Mouse (Mus musculus) 416B (cell line): ENCODE results near the gene Iqcf5.
"Not testable (repeated sequence)": the region's sequence is repeated elsewhere in the genome, so short reads cannot be mapped to it uniquely, and the experiment has no call there.

Experiments
- DNase-seq: peaks from one replicate; pipeline ENCODE4 v3.0.0; 2011; ENCODE audit warnings: low read depth

Iqcf5 gene

DNA sequence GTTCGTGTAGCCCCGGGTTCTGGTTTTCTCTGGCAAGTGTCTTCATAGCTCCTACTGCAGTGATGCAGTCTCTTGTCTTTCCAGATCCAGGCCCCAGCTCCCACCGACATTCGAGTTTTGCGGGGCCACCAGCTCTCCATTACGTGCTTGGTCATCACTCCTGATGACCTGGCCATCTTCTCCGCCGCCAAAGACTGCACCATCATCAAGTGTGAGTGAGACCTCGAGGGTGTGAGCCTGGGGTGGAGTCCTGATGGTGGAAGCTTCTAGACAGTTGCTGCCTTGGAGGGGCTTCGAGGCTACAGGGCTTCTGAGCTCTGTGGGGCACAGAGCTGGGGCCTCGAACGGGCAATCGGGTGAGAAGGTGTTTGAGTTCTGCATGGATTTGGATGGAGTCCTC lies 32.7 kb upstream of the Iqcf5 start:
- DNase-seq: no peak

DNA sequence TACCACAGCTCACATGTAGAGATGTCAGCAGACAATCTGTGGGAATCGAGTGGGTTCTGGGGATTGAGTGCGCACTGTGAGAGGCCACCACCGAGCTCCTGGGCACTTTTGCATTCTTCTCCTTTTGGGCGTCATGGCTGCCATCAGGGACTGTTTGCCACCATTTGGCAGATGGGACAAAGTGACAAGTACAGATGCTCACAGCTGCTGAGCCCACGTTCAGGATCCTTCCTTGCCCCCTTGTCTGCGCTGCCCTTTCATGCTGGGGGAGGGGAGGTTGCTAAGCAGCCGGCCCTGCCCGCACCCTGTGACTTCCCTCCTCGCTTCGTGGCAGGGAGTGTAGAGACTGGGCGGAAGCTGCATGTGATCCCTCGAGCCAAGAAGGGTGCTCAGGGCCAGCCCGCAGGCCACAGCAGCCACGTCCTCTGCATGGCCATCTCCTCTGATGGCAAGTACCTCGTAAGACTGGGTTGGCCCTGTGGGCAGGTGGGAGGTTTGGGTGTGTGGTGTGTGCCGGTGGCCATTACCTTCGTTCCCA lies 31.7 kb upstream of the Iqcf5 start:
- DNase-seq: no peak

DNA sequence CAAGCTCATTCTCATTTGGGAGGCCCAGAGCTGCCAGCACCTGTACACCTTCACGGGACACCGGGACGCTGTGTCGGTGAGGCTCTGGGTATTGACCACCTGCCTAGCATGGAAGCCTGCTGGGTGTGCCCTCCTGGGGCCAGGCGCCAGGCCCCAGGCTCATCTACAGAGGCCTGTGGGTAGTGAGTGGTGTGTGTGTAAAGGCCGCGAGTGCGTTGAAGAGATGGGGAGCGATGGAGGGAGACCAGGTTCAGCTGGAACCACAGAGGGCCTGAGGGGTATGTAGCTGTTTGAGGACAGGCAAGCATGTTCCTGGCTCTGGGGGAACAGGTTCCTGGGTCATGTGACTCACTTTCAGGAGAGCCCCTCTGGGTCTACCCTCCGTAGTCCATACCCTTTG lies 31.2 kb upstream of the Iqcf5 start:
- no peak for DNase-seq

DNA sequence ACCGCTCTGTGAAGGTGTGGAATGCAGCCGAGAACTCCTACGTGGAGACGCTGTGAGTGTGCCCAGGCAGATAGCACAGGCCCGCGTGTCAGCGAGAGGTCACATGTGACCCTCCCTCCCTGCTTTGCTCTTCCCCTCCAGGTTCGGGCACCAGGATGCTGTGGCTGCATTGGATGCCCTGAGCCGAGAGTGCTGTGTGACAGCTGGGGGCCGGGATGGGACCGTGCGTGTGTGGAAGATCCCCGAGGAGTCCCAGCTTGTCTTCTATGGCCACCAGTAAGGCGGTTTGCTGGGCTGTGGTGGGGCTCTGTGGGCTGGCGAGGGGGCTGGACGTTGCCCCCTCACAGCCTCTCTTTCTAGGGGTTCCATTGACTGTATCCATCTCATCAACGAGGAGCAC lies 30.8 kb upstream of the Iqcf5 start:
- DNase-seq: no peak

DNA sequence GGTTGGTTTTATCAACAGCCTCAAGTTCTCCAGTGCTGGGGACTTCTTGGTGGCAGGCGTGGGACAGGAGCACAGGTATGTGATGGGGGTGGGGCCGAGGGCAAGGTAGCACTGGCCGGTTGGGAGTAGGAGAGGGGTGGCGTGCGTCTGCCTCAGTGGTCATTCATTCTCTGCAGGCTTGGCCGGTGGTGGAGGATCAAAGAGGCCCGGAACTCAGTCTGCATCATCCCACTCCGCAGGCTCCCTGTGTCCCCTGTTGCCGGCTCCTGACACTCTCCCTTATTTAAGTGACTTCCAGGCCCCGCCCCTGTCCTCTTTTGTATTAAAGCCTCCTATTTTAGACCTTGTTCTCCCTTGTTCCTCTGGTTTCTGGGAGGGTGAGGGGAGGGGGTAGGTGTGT lies 29.3 kb upstream of the Iqcf5 start:
- no peak for DNase-seq

DNA sequence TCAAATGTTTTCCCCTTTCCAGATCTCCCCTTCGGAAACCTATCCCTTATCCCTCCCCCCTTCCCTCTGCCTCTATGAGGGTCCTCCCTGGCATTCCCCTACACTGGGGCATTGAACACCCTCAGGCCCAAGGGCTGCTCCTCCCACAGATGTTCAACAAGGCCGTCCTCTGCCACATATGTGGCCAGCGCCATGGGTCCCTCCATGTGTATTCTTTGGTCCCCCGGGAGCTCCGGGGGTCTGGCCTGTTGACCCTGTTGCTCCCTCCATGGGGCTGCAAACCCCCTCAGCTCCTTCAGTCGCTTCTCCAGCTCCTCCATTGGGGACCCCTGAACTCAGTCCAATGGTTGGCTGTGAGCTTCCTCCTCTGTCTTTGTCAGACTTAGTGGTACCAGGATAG lies 26.8 kb upstream of the Iqcf5 start:
- not testable (repeated sequence) for DNase-seq

DNA sequence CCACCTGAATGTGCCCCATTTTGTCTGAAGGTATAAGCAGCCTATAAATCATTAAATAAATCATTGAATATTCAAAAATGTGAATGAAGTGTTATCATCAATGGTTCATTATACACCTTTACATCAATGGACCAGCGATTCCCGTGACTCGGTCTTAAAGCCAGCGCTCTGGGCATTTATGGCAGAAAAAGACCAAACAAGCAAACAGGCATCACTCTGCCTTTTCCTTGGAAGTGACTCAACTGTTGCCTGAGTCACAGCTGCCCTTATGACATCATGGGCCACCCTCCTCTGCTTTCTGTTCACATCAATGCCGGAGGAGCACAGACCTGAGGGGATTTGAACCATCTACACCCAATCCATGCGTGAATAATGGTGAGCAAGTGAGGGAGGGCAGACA lies 14.7 kb upstream of the Iqcf5 start, which contains the start of gene Iqcf1:
Gene Iqcf1, plus strand, starts transcription at position 301 of the 400 bp plus-strand sequence.
- DNase-seq: peak; percentile 8

DNA sequence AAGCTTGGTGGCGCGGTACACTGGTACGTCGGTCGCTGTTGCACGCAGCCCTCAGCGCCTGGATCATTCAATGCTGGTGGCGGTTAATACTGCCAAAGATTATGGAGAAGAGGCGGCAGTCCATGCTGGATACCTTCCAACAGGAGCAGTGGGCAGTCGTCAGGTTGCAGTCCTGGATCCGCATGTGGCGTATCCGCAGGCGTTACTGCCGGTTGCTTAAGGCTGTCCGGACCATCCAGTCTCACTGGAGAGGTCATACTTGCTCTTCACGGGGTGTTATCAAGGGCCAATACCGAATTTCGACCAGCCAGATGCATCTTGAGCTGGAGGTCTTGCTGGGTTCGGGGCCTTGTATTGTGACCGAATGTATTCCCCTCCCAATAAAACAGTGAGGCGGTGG lies 12.5 kb upstream of the Iqcf5 start:
- DNase-seq: no peak

DNA sequence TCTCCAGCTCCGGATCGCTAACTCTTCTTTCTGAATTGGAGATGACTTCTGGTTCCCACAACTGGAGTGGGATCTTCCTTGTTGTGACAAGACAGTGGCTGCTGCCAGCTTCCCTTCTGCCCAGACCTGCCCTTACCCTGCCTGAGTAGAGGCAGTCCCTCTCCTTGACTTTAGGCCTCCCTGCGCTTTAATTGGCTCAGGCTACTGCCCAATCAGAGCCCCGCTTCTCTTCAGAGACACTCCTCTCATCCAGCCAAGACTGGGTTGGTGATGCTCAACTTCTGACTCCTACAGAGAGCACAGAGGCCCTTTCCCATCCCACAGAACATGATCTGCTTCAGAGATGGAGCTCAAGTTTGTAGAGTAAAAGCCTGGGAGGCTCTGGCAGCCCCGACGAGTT lies 10.1 kb upstream of the Iqcf5 start:
- no peak for DNase-seq

DNA sequence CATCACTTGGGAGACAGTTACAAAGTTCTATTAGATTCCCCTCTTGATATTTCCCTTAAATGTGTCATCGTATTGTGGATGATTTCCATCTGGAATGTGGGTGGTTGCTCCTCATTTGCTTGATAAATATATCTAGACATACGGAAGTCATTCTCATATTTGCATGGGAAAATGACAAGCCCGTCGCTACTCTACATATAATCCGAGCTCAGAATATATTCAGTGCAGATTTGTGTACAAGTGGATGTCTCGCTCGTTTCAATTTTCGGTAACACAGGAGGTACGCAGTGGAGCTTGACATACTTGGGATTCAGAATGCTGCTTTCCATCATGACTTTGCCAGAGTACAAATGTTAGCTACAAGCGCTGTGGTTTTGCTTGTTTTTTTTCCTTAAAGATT lies 5.0 kb upstream of the Iqcf5 start:
- no peak for DNase-seq

DNA sequence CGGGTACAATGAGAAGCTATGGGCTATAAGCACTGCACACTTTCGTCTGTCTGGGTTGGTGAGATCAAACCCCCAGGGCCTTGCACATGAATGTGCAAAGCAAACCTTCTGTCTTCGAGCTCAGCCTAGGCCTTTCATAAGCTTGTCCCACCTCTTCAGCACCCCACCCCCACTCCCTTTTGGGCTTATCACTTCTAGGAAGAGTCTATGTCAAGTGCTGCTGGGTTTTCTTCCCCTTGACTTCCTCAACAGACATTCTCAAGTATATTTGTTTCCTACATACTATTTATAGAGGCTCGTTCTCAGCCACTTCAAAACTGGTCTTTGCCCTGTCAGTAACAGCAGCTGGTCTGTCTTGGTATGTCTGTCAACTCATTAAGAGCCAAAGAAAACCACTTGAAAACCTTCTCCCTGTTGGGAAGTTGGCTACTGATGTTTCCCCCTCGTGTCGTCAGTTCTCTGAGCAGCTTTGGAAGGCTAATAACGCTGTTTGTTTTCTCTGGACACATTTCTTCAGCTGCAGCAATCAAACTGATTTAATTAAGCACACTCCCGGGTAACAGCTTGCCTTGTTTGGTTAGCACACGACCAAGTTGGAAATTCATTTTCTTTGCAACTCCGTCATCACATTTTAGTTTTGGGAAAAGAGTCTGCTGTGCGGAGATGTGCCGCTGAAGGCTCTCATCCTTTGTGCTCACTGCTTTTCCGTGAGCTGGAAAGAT lies 1.5 kb upstream of the Iqcf5 start:
- no peak for DNase-seq

DNA sequence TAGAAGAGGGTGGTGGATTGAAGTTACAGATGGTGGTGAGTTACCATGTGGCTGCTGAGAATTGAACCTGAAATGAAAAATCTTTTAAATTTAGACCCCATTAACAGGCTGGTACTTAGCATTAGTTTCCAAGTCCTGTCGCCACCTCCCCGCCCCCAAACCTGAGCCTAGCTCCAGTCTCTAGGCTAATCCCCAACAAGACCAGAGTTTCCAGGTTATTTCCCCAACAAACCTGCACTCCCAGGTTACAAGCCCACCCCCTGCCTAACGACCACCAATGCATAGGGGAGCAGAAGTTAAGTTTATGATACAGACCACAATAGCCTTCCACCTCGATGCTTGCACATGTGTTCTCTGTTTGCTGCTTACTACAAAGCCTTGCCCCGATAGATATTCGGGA lies 807 bp upstream of the Iqcf5 start:
- no peak for DNase-seq

DNA sequence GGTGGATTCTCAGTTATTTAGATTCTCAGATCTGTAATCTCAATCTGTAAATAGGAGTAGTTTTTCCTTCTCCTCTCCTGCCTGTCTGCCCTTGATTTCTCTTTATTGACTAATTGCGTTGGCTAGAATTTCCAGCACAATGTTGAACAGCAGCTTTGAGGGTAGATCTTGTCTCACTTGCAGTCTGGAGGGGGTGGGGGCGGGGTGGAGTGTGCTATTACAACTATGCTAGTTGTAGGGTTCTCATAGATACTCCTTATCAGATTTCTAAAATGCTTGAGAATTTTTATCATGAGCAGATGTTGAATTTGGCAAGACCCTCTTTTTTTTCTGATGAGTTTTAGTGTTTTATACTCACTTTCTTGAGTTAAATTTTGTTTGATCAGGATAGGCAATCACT lies 5.1 kb downstream of the Iqcf5 start:
- no peak for DNase-seq

DNA sequence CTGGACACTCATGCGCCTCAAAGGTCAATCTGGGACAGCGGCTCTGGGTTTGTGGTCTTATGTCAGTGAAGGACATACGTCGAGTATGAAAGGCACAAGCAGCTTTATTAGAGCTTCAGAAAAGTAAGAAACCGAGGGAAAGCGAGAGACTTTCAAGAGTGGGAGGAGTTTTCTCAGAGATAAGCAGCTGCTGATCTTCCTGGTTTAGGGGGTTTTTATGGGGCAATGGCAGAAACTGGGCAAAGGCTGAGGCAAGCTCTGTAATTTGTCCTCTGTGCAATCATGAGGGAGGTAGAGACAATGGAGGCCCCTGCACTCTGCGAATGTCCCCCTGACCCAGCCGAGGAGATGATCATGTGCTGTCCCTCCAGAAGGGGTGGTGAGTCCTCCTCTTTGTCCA lies 5.5 kb downstream of the Iqcf5 start:
- no peak for DNase-seq

DNA sequence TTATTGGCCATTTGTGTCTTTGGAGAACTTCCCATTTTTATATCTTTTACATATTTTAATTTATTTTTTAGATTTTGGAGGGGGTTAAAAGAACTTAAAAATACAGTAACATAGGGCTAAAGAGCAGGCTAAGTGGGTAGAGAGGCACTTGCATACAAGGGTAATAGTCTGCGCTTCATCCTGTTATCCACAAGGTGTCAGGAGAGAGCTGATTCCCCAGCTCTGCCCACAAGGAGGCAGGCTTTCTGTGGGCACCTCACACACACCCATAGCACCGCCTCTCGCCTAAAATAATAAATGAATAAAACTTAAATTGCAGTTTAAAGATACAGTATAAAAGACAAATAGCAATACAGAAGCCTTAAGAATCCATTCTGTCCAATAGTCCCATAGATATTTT lies 17.5 kb downstream of the Iqcf5 start:
- peak; percentile 77 for DNase-seq

DNA sequence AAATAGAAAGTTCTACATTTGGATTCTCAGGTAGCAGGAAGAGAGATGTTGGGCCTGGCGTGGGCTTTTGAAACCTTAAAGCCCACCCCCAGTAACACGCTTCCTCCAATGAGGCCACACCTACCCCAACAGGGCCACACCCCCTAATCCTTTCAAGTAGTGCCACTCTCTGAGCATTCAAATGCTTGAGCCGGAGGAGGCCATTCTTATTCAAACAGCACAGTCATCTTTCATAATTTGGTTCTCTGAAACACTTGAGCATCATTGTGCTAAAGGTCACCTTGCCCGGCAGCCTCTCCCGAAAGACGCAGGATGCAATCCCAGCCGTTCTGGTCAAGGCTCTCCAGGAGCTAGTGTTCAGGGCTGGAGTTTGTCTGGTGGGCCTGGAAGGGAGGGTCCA lies 19.9 kb downstream of the Iqcf5 start:
- no peak for DNase-seq

DNA sequence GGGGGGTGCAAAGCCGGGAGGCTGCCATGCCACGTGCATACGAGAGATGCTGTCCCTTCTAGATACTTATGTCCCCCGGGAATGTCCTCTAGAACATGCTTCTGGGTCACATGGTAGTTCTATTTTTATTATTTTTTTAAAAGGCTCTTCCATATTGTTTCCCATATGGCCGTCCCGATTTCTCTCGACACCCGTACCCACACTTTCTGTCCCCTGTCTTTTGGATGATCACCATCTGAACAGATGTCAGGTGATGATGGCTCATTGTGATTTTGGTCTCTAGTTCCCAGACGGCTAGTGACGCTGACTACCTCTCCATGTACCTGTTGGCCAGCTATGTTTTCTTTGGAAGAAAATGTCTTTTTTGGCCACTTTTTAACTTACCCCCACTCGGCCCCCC lies 20.6 kb downstream of the Iqcf5 start:
- no peak for DNase-seq

DNA sequence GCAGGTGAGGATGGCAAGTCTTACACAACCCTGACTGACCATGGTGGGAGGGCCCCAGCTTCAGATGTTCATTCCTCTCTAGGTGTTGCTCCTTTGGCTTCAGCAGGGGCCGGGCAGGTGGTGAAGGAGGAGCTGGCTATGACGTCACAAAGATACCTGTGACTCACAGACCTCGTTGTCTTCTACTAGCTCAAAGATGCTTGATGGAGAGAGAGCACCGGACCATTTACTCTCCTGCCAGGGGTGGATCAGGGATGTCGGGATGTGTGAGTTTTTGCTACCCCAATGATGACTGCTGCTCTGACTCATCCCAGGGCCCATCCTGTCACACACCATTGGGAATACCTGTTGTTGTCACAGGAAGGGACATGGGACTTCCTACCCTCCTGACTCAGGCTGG lies 47.2 kb downstream of the Iqcf5 start, which contains the start of gene Iqcf3:
Gene Iqcf3, minus strand, starts transcription at position 101 of the 400 bp plus-strand sequence.
- no peak for DNase-seq

DNA sequence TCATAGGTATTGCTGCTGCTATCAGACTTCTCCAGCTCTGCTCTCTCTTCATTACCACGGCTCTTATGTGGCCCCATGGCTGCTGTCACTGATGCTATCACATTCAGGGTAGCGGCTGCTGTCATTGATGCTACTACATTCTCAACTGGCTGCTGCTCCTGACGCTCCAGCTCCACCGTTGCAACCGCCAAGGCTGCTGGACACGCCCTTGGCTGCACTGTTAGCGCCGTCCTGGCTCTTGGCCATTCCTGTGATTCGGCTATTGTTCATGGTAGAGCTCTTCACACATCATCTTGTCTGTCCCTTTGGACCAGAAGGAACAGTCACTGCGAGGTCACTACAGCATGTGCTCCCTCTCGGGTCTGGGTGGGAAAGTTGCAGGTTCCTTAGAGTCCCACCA lies 47.9 kb downstream of the Iqcf5 start:
- DNase-seq: no peak

DNA sequence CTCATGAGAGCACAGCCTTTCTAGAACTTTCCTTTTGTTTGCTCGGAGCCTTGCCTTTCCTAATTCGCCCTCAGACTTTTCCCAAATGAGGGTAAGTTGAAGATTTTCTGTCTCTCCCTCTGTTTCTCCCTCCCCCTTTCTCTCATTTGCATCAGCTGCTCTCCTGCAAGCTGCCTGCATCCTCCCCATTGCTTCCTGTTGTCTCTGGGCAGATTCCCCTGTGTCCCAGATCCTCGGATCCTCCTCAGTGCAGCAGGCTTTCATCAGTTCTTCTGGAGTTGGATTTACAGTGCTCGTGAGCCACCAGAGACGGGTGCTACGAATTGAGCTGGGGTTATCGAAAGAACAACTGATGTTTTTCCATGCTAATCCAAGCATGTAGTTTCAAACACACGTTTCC lies 49.7 kb downstream of the Iqcf5 start:
- DNase-seq: no peak
